17 mouse cellular contexts compared by ENCODE assay signal in genomic region chr15:25485372-25485771, GRCm38 (mm10).
A peak's percentile ranks its signal among the peaks of the same experiment; 100 is the strongest.
DNase-seq lines count a peak whose midpoint lies in the region; ATAC-seq and TF ChIP-seq lines count a peak whose summit lies in the region.
"Had no signal": no experiment of that assay in that cellular context is flagged by ENCODE, and none has a peak within 500 bp of the region (broad histone marks: within the 10 kb centered on the region; RNA-seq: fewer than 3 reads in every experiment).

No protein-coding gene starts in this region.

- H3K4me2 ChIP-seq in lung, postnatal 0 days (replicated peaks; ENCODE audit: low read depth, low read length): no peak overlapping the region
- no peak overlapping the region for H3K4me2 ChIP-seq in intestine, embryonic 16.5 days (ENCODE audit: low read depth, low read length)
- H3K4me2 ChIP-seq: forebrain, embryonic 13.5 days; heart, embryonic 15.5 days; lung, embryonic 14.5 days; neural tube, embryonic 13.5 days had no signal

- no peaks in the 10 kb centered on the region for H3K27me3 ChIP-seq in lung, postnatal 0 days (replicated peaks; ENCODE audit: insufficient read depth, low read length)
- H3K27me3 ChIP-seq in liver, adult 2 months (ENCODE audit: control insufficient read depth, insufficient read depth, low read length): no peaks in the 10 kb centered on the region
- H3K27me3 ChIP-seq in intestine, embryonic 16.5 days (replicated peaks; ENCODE audit: control insufficient read depth, insufficient read depth, low read length): no peaks in the 10 kb centered on the region
- H3K27me3 ChIP-seq: CH12.LX; heart, embryonic 15.5 days; neural tube, embryonic 13.5 days had no signal

- H3K9me3 ChIP-seq in lung, postnatal 0 days (ENCODE audit: low read length): no peaks in the 10 kb centered on the region
- no peaks in the 10 kb centered on the region for H3K9me3 ChIP-seq in intestine, embryonic 16.5 days (ENCODE audit: control insufficient read depth, low read length)
- H3K9me3 ChIP-seq: forebrain, embryonic 13.5 days; heart, embryonic 15.5 days; hindbrain, embryonic 10.5 days; neural tube, embryonic 13.5 days had no signal

- peak overlapping the region; percentile 43 for H3K27ac ChIP-seq in gastrocnemius, adult 2 months
- H3K27ac ChIP-seq in lung, postnatal 0 days (ENCODE audit: low read length): no peak overlapping the region
- peak overlapping the region; percentile 91 for H3K27ac ChIP-seq in liver, adult 2 months (replicated peaks; ENCODE audit: insufficient read depth, low read depth, low read length)
- no peak overlapping the region for H3K27ac ChIP-seq in intestine, embryonic 16.5 days (ENCODE audit: low read length)
- H3K27ac ChIP-seq: forebrain, embryonic 13.5 days; heart, embryonic 15.5 days; neural tube, embryonic 13.5 days; stomach, postnatal 0 days had no signal

- no peaks in the 10 kb centered on the region for H3K4me1 ChIP-seq in lung, postnatal 0 days (ENCODE audit: insufficient read depth, low read depth, low read length)
- peaks cover 10% of the 10 kb centered on the region for H3K4me1 ChIP-seq in liver, adult 2 months (ENCODE audit: control insufficient read depth, insufficient read depth, low read length)
- H3K4me1 ChIP-seq in intestine, embryonic 16.5 days (ENCODE audit: control insufficient read depth, insufficient read depth, low read length): 0 out of 2 replicates have a peak, but pooled peaks cover 3% of the 10 kb centered on the region
- H3K4me1 ChIP-seq: forebrain, embryonic 13.5 days; heart, embryonic 15.5 days; neural tube, embryonic 13.5 days had no signal

- peak; percentile 26; the same call in 1 of the 2 replicates for ATAC-seq in lung, postnatal 0 days
- no peak for ATAC-seq in intestine, embryonic 16.5 days
- ATAC-seq: forebrain, embryonic 13.5 days had no signal

- TF ChIP-seq POLR2A in liver, adult 2 months (IDR thresholded peaks at IDR 0.05; ENCODE audit: extremely low read depth, insufficient read depth, low read length): no peak

- no peak for DNase-seq in gastrocnemius, adult 2 months
- DNase-seq in gastrocnemius, postnatal 36 days: no peak
- no peak for DNase-seq in lung, postnatal 0 days (ENCODE audit: low spot score)
- DNase-seq in lung, postnatal 10 days: no peak
- DNase-seq in liver, adult 2 months (ENCODE audit: extremely low read depth, low read depth, low spot score): peak; percentile 98
- peak; percentile 62 for DNase-seq in lung, postnatal 36 days
- DNase-seq: adrenal gland, adult 2 months; cerebellum, postnatal 10 days; gastrocnemius, postnatal 25 days; lung, embryonic 14.5 days had no signal

- intact Hi-C loops in gastrocnemius, adult 2 months (cut with DNase I): no loop called here
- intact Hi-C loops in gastrocnemius, postnatal 36 days (cut with DNase I): loop anchor here (5.0 kb wide), 1 partner anchor 232 kb away; no protein-coding TSS in a partner anchor

- no peak overlapping the region for H3K9ac ChIP-seq in lung, postnatal 0 days (replicated peaks; ENCODE audit: low read depth)
- peak overlapping the region; percentile 65 for H3K9ac ChIP-seq in liver, adult 2 months (ENCODE audit: low read depth, low read length)
- no peak overlapping the region for H3K9ac ChIP-seq in intestine, embryonic 16.5 days (ENCODE audit: low read depth, low read length)
- H3K9ac ChIP-seq: forebrain, embryonic 13.5 days; heart, embryonic 15.5 days; lung, embryonic 14.5 days; neural tube, embryonic 13.5 days had no signal

- no peak overlapping the region for H3K4me3 ChIP-seq in gastrocnemius, adult 2 months
- H3K4me3 ChIP-seq in lung, postnatal 0 days (ENCODE audit: low read depth, low read length): no peak overlapping the region
- peak overlapping the region; percentile 40; the same call in 1 of the 2 replicates for H3K4me3 ChIP-seq in liver, adult 2 months (ENCODE audit: insufficient read depth, low read depth, low read length)
- H3K4me3 ChIP-seq in intestine, embryonic 16.5 days (ENCODE audit: low read length): no peak overlapping the region
- H3K4me3 ChIP-seq: forebrain, embryonic 13.5 days; heart, embryonic 15.5 days; hindbrain, embryonic 10.5 days; neural tube, embryonic 13.5 days had no signal

- H3K36me3 ChIP-seq in lung, postnatal 0 days (ENCODE audit: insufficient read depth, low read length): no peaks in the 10 kb centered on the region
- no peaks in the 10 kb centered on the region for H3K36me3 ChIP-seq in liver, adult 2 months (ENCODE audit: control insufficient read depth, insufficient read depth, low read length)
- no peaks in the 10 kb centered on the region for H3K36me3 ChIP-seq in intestine, embryonic 16.5 days (ENCODE audit: control insufficient read depth, insufficient read depth, low read length)
- H3K36me3 ChIP-seq: heart, embryonic 15.5 days; hindbrain, embryonic 10.5 days; neural tube, embryonic 13.5 days had no signal

- no peak for TF ChIP-seq CTCF in gastrocnemius, adult 2 months (IDR thresholded peaks at IDR 0.05)
- no peak for TF ChIP-seq CTCF in lung, postnatal 0 days (IDR thresholded peaks at IDR 0.05)
- TF ChIP-seq CTCF in liver, adult 2 months (IDR thresholded peaks at IDR 0.05; ENCODE audit: low read depth, low read length): no peak

- TF ChIP-seq EP300 in lung, postnatal 0 days (IDR thresholded peaks at IDR 0.05): no peak

- no peaks in the 10 kb centered on the region; the same call in 1 of the 2 replicates for H3K79me2 ChIP-seq in liver, adult 2 months (ENCODE audit: control insufficient read depth, insufficient read depth, low read length)

- 51% methylated on average over 9 of the region's 9 CpGs for WGBS in lung, postnatal 0 days
- WGBS in liver, adult 2 months: 16% methylated on average over 9 of the region's 9 CpGs
- WGBS in intestine, embryonic 16.5 days: 54% methylated on average over 9 of the region's 9 CpGs

Comparison
In these comparisons a context has a peak if more than half of its experiments do, and no peak if none do; other contexts are left out.
1. DNase-seq: peak in liver, adult 2 months (single experiment) and lung, postnatal 36 days (single experiment); none in gastrocnemius, adult 2 months (single experiment), gastrocnemius, postnatal 36 days (0 of 2), lung, postnatal 0 days (single experiment) and lung, postnatal 10 days (single experiment).
2. H3K27ac ChIP-seq: peak in gastrocnemius, adult 2 months (single experiment) and liver, adult 2 months (single experiment); none in lung, postnatal 0 days (single experiment) and intestine, embryonic 16.5 days (single experiment).